Comparison of ENCODE assay signal across 8 mouse cellular contexts in the genomic region with DNA sequence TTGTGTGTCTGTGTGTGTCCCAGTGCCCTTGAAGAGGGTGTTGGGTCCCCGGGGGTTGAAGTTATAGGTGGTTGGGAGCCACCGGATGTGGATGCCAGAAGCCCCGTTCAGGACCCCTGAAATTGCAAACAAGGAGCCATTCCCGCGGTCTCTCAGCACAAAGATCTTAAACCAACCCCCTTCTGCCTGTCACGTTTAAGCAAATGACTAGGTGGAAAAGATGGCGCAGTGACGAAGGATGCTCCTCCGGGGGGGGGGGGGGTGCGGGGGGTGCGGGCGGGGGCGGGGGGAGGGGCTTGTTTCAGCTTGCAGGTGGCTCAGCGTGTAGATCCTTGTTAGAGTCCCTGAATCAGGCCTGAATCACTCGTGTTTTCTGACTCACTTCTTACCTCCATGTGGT. TPM values are rescaled to one million over a fixed set of nuclear protein-coding genes. Genes with fewer than 3 reads are reported as not detected.
DNase-seq lines count a peak whose midpoint lies in the region; ATAC-seq lines count a peak whose summit lies in the region.
"Had no signal": no experiment of that assay in that cellular context is flagged by ENCODE, and none has a peak within 500 bp of the region (broad histone marks: within the 10 kb centered on the region; RNA-seq: fewer than 3 reads in every experiment).

No protein-coding gene starts in this region.

- H3K9ac ChIP-seq in hindbrain, embryonic 12.5 days = peak overlapping the region; percentile 13; the same call in 1 of the 2 replicates
- H3K9ac ChIP-seq in midbrain, embryonic 12.5 days (replicated peaks) = peak overlapping the region; percentile 25; the same call in 1 of the 2 replicates

- peaks cover 9% of the 10 kb centered on the region; the same call in 1 of the 2 replicates for H3K4me1 ChIP-seq in hindbrain, embryonic 12.5 days
- H3K4me1 ChIP-seq in midbrain, embryonic 12.5 days = peaks cover 9% of the 10 kb centered on the region

- H3K27ac ChIP-seq in hindbrain, embryonic 12.5 days = no peak overlapping the region
- no peak overlapping the region for H3K27ac ChIP-seq in midbrain, embryonic 12.5 days (replicated peaks)

- peak; percentile 74 for DNase-seq in CD4-positive helper T cell, adult 2 months (ENCODE audit: low read depth, low spot score)
- DNase-seq in ES-CJ7 (ENCODE audit: low read depth, low spot score) = peak; percentile 46
- DNase-seq in Muller cell, postnatal 12 days (ENCODE audit: inconsistent ontology term) = no peak
- no peak for DNase-seq in T-cell, adult 2 months (ENCODE audit: low spot score)
- DNase-seq in adrenal gland, postnatal 25 days = no peak
- DNase-seq: kidney, postnatal 10 days had no signal

- H3K4me2 ChIP-seq in hindbrain, embryonic 12.5 days (replicated peaks) = peak overlapping the region; percentile 39
- H3K4me2 ChIP-seq in midbrain, embryonic 12.5 days (replicated peaks) = peak overlapping the region; percentile 42

- no peaks in the 10 kb centered on the region for H3K36me3 ChIP-seq in hindbrain, embryonic 12.5 days
- no peaks in the 10 kb centered on the region for H3K36me3 ChIP-seq in midbrain, embryonic 12.5 days

- no peaks in the 10 kb centered on the region for H3K27me3 ChIP-seq in hindbrain, embryonic 12.5 days
- no peaks in the 10 kb centered on the region for H3K27me3 ChIP-seq in midbrain, embryonic 12.5 days

- 13% methylated on average over 10 of the region's 15 CpGs for WGBS in hindbrain, embryonic 12.5 days
- 11% methylated on average over 15 of the region's 15 CpGs for WGBS in midbrain, embryonic 12.5 days

- 0 out of 2 replicates have a peak overlapping the region, but pooled peaks have one; percentile 6 for H3K4me3 ChIP-seq in hindbrain, embryonic 12.5 days
- H3K4me3 ChIP-seq in midbrain, embryonic 12.5 days = 0 out of 2 replicates have a peak overlapping the region, but pooled peaks have one; percentile 19

- ATAC-seq in hindbrain, embryonic 12.5 days (ENCODE audit: low FRiP score) = no peak
- ATAC-seq in midbrain, embryonic 12.5 days (ENCODE audit: low FRiP score, low read depth) = no peak

- no peaks in the 10 kb centered on the region for H3K9me3 ChIP-seq in hindbrain, embryonic 12.5 days (replicated peaks)
- no peaks in the 10 kb centered on the region for H3K9me3 ChIP-seq in midbrain, embryonic 12.5 days

RNA-seq across cellular contexts. Expression of gene Tmem94, which starts 17.9 kb away (rescaled TPM):
- 41.6 and 42.1 TPM in 2 replicates for polyA plus RNA-seq in hindbrain, embryonic 12.5 days (2016; fragmentation: Nextera tagmentation; extraction: Ambion mirVana)
- 42.4 and 47.0 TPM in 2 replicates for polyA plus RNA-seq in midbrain, embryonic 12.5 days (2016; fragmentation: Nextera tagmentation; extraction: Ambion mirVana)
- 80.9 and 114 TPM in 2 replicates for total RNA-seq in adrenal gland, postnatal 25 days (2021)

RNA-seq across cellular contexts. Expression of gene Grb2, which starts 39.0 kb away (rescaled TPM):
- polyA plus RNA-seq in hindbrain, embryonic 12.5 days (2016; fragmentation: Nextera tagmentation; extraction: Ambion mirVana) = 151 and 164 TPM in 2 replicates
- polyA plus RNA-seq in midbrain, embryonic 12.5 days (2016; fragmentation: Nextera tagmentation; extraction: Ambion mirVana) = 137 and 149 TPM in 2 replicates
- 109 and 166 TPM in 2 replicates for total RNA-seq in adrenal gland, postnatal 25 days (2021)

Comparison
In these comparisons a context has a peak if more than half of its experiments do, and no peak if none do; other contexts are left out.
1. DNase-seq: peak in CD4-positive helper T cell, adult 2 months (single experiment) and ES-CJ7 (single experiment); none in Muller cell, postnatal 12 days (single experiment), T-cell, adult 2 months (single experiment) and adrenal gland, postnatal 25 days (single experiment).